8 mouse cellular contexts compared by ENCODE assay signal in genomic region chr2:84883530-84883929, GRCm38 (mm10). TPM values are rescaled to one million over a fixed set of nuclear protein-coding genes. Genes with fewer than 3 reads are reported as not detected.
A peak's percentile ranks its signal among the peaks of the same experiment; 100 is the strongest.
DNase-seq lines count a peak whose midpoint lies in the region; ATAC-seq and TF ChIP-seq lines count a peak whose summit lies in the region.

No protein-coding gene starts in this region.

- DNase-seq in left cerebral cortex, adult 2 months (ENCODE audit: extremely low spot score in 1 of 2, low spot score in 2 of 2), result no peak
- no peak for DNase-seq in left cerebral cortex, postnatal 4 days
- peak; percentile 51 for DNase-seq in forebrain, embryonic 11.5 days (ENCODE audit: low spot score)
- no peak for DNase-seq in hindbrain, embryonic 14.5 days (ENCODE audit: low spot score)
- no peak for DNase-seq in gastrocnemius, postnatal 14 days
- no peak for DNase-seq in adrenal gland, postnatal 36 days
- DNase-seq in layer of hippocampus, postnatal 25 days (ENCODE audit: extremely low spot score in 1 of 2, low spot score in 1 of 2), result no peak

- peak overlapping the region; percentile 15 for H3K4me2 ChIP-seq in forebrain, embryonic 11.5 days (ENCODE audit: low read depth, low read length, severe bottlenecking)
- H3K4me2 ChIP-seq in hindbrain, embryonic 14.5 days (replicated peaks), result peak overlapping the region; percentile 42
- peak overlapping the region; percentile 48 for H3K4me2 ChIP-seq in midbrain, embryonic 15.5 days

- H3K4me1 ChIP-seq in forebrain, embryonic 11.5 days (replicated peaks; ENCODE audit: control insufficient read depth, insufficient read depth, low read length), result peaks cover 13% of the 10 kb centered on the region; the same call in 1 of the 2 replicates
- peaks cover 11% of the 10 kb centered on the region for H3K4me1 ChIP-seq in hindbrain, embryonic 14.5 days (replicated peaks; ENCODE audit: control insufficient read depth, insufficient read depth, low read length)
- peaks cover 36% of the 10 kb centered on the region for H3K4me1 ChIP-seq in midbrain, embryonic 15.5 days

- peak overlapping the region; percentile 67; the same call in 1 of the 2 replicates for H3K27ac ChIP-seq in left cerebral cortex, adult 2 months
- no peak overlapping the region for H3K27ac ChIP-seq in forebrain, embryonic 11.5 days (ENCODE audit: low read depth, low read length)
- no peak overlapping the region for H3K27ac ChIP-seq in hindbrain, embryonic 14.5 days
- H3K27ac ChIP-seq in midbrain, embryonic 15.5 days, result no peak overlapping the region

- WGBS in forebrain, embryonic 11.5 days, result 2% methylated on average over 11 of the region's 11 CpGs
- 4% methylated on average over 10 of the region's 11 CpGs for WGBS in hindbrain, embryonic 14.5 days
- WGBS in midbrain, embryonic 15.5 days, result 3% methylated on average over 11 of the region's 11 CpGs

- H3K36me3 ChIP-seq in forebrain, embryonic 11.5 days (ENCODE audit: control insufficient read depth, insufficient read depth, low read length), result no peaks in the 10 kb centered on the region
- no peaks in the 10 kb centered on the region for H3K36me3 ChIP-seq in hindbrain, embryonic 14.5 days (replicated peaks; ENCODE audit: control insufficient read depth, insufficient read depth)
- no peaks in the 10 kb centered on the region for H3K36me3 ChIP-seq in midbrain, embryonic 15.5 days (replicated peaks)

- peaks cover 59% of the 10 kb centered on the region for H3K27me3 ChIP-seq in forebrain, embryonic 11.5 days (ENCODE audit: control insufficient read depth, insufficient read depth, low read length)
- H3K27me3 ChIP-seq in hindbrain, embryonic 14.5 days (ENCODE audit: control insufficient read depth, insufficient read depth, low read length), result peaks cover 76% of the 10 kb centered on the region
- H3K27me3 ChIP-seq in midbrain, embryonic 15.5 days (replicated peaks), result peaks cover 40% of the 10 kb centered on the region

- intact Hi-C loops in left cerebral cortex, adult 2 months (cut with DNase I), result loop anchor here (5.0 to 10.0 kb wide), 2 partner anchors 151 to 329 kb away; partner anchors contain the start of gene Ypel4
- intact Hi-C loops in left cerebral cortex, postnatal 4 days (cut with DNase I), result no loop called here
- intact Hi-C loops in gastrocnemius, postnatal 14 days (cut with DNase I; ENCODE audit: low total_unique reads), result no loop called here

- no peak for ATAC-seq in forebrain, embryonic 11.5 days (replicated peaks; ENCODE audit: low FRiP score)
- no peak for ATAC-seq in hindbrain, embryonic 14.5 days (ENCODE audit: low FRiP score)
- no peak for ATAC-seq in midbrain, embryonic 15.5 days (replicated peaks)

- H3K9me3 ChIP-seq in forebrain, embryonic 11.5 days (ENCODE audit: control insufficient read depth, low read length), result no peaks in the 10 kb centered on the region
- H3K9me3 ChIP-seq in hindbrain, embryonic 14.5 days (ENCODE audit: control insufficient read depth, low read length), result no peaks in the 10 kb centered on the region
- no peaks in the 10 kb centered on the region for H3K9me3 ChIP-seq in midbrain, embryonic 15.5 days

- H3K4me3 ChIP-seq in left cerebral cortex, adult 2 months, result peak overlapping the region; percentile 81
- no peak overlapping the region for H3K4me3 ChIP-seq in forebrain, embryonic 11.5 days (ENCODE audit: low read depth, low read length)
- 0 out of 2 replicates have a peak overlapping the region, but pooled peaks have one; percentile 9 for H3K4me3 ChIP-seq in hindbrain, embryonic 14.5 days (replicated peaks; ENCODE audit: low read length)
- H3K4me3 ChIP-seq in midbrain, embryonic 15.5 days, result peak overlapping the region; percentile 19

- no peak overlapping the region for H3K9ac ChIP-seq in forebrain, embryonic 11.5 days (ENCODE audit: low read length)
- H3K9ac ChIP-seq in hindbrain, embryonic 14.5 days, result no peak overlapping the region
- H3K9ac ChIP-seq in midbrain, embryonic 15.5 days, result peak overlapping the region; percentile 21

- no peak for TF ChIP-seq CTCF in left cerebral cortex, adult 2 months (IDR thresholded peaks at IDR 0.05)

RNA-seq across cellular contexts. Expression of gene Rtn4rl2, which starts 3.0 kb away (rescaled TPM):
- total RNA-seq in left cerebral cortex, adult 2 months (2021), result 100 to 1,000 TPM in 1 of 2 experiments, 10 to 100 TPM in 1; 99.5 to 113 TPM
- 10 to 100 TPM; 59.4 to 61.6 TPM for total RNA-seq in left cerebral cortex, postnatal 4 days (2021)
- polyA plus RNA-seq in forebrain, embryonic 11.5 days (2014; fragmentation: Nextera tagmentation; extraction: Ambion mirVana), result 5.2 and 6.5 TPM in 2 replicates
- polyA plus RNA-seq in hindbrain, embryonic 14.5 days (2014; fragmentation: Nextera tagmentation; extraction: Ambion mirVana), result 3.8 and 4.5 TPM in 2 replicates
- 4.9 and 6.0 TPM in 2 replicates for polyA plus RNA-seq in midbrain, embryonic 15.5 days (2015; fragmentation: Nextera tagmentation; extraction: Ambion mirVana)
- under 1 TPM; 0.55 to 0.64 TPM for total RNA-seq in gastrocnemius, postnatal 14 days (2021)
- total RNA-seq in adrenal gland, postnatal 36 days (2021), result 1 to 10 TPM in 1 of 2 experiments, under 1 TPM in 1; 0.79 to 2.4 TPM
- total RNA-seq in layer of hippocampus, postnatal 25 days (2021), result 10 to 100 TPM; 92.3 to 94.5 TPM

RNA-seq across cellular contexts. Expression of gene Slc43a1, which starts 44.9 kb away (rescaled TPM):
- total RNA-seq in left cerebral cortex, adult 2 months (2021), result under 1 TPM; 0.27 to 0.30 TPM
- 1 to 10 TPM in 1 of 2 experiments, under 1 TPM in 1; 0.46 to 1.3 TPM for total RNA-seq in left cerebral cortex, postnatal 4 days (2021)
- polyA plus RNA-seq in forebrain, embryonic 11.5 days (2014; fragmentation: Nextera tagmentation; extraction: Ambion mirVana), result 22.0 and 27.5 TPM in 2 replicates
- 1.5 and 1.6 TPM in 2 replicates for polyA plus RNA-seq in hindbrain, embryonic 14.5 days (2014; fragmentation: Nextera tagmentation; extraction: Ambion mirVana)
- polyA plus RNA-seq in midbrain, embryonic 15.5 days (2015; fragmentation: Nextera tagmentation; extraction: Ambion mirVana), result 1.2 and 1.9 TPM in 2 replicates
- total RNA-seq in gastrocnemius, postnatal 14 days (2021), result 10 to 100 TPM in 1 of 2 experiments, 1 to 10 TPM in 1; 6.2 to 16.1 TPM
- 1 to 10 TPM; 6.6 to 7.5 TPM for total RNA-seq in adrenal gland, postnatal 36 days (2021)
- under 1 TPM; 0.30 to 0.35 TPM for total RNA-seq in layer of hippocampus, postnatal 25 days (2021)

RNA-seq across cellular contexts. Expression of gene Slc43a3, which starts 52.8 kb away (rescaled TPM):
- total RNA-seq in left cerebral cortex, adult 2 months (2021), result under 1 TPM in 1 of 2 experiments, not detected in 1; 0.14 TPM
- 1 to 10 TPM; 3.4 to 5.6 TPM for total RNA-seq in left cerebral cortex, postnatal 4 days (2021)
- 18.0 and 18.2 TPM in 2 replicates for polyA plus RNA-seq in forebrain, embryonic 11.5 days (2014; fragmentation: Nextera tagmentation; extraction: Ambion mirVana)
- polyA plus RNA-seq in hindbrain, embryonic 14.5 days (2014; fragmentation: Nextera tagmentation; extraction: Ambion mirVana), result 4.8 and 4.9 TPM in 2 replicates
- polyA plus RNA-seq in midbrain, embryonic 15.5 days (2015; fragmentation: Nextera tagmentation; extraction: Ambion mirVana), result 3.8 and 5.6 TPM in 2 replicates
- 10 to 100 TPM; 22.4 to 43.2 TPM for total RNA-seq in gastrocnemius, postnatal 14 days (2021)
- total RNA-seq in adrenal gland, postnatal 36 days (2021), result 10 to 100 TPM; 52.8 to 88.3 TPM
- total RNA-seq in layer of hippocampus, postnatal 25 days (2021), result under 1 TPM; 0.82 to 0.98 TPM

RNA-seq across cellular contexts. Expression of gene Timm10, which starts 56.7 kb away (rescaled TPM):
- 10 to 100 TPM; 49.1 to 51.3 TPM for total RNA-seq in left cerebral cortex, adult 2 months (2021)
- 10 to 100 TPM; 55.5 to 60.4 TPM for total RNA-seq in left cerebral cortex, postnatal 4 days (2021)
- polyA plus RNA-seq in forebrain, embryonic 11.5 days (2014; fragmentation: Nextera tagmentation; extraction: Ambion mirVana), result 43.0 and 43.4 TPM in 2 replicates
- polyA plus RNA-seq in hindbrain, embryonic 14.5 days (2014; fragmentation: Nextera tagmentation; extraction: Ambion mirVana), result 75.8 and 83.3 TPM in 2 replicates
- 70.1 and 82.8 TPM in 2 replicates for polyA plus RNA-seq in midbrain, embryonic 15.5 days (2015; fragmentation: Nextera tagmentation; extraction: Ambion mirVana)
- total RNA-seq in gastrocnemius, postnatal 14 days (2021), result 10 to 100 TPM; 45.7 to 46.0 TPM
- total RNA-seq in adrenal gland, postnatal 36 days (2021), result 10 to 100 TPM; 46.2 to 51.4 TPM
- total RNA-seq in layer of hippocampus, postnatal 25 days (2021), result 10 to 100 TPM; 58.0 to 60.3 TPM

Comparison
In these comparisons a context has a peak if more than half of its experiments do, and no peak if none do; other contexts are left out.
1. RNA of gene Rtn4rl2, which starts 3.0 kb away (total RNA-seq): 99.5 to 113 TPM in left cerebral cortex, adult 2 months, 92.3 to 94.5 TPM in layer of hippocampus, postnatal 25 days and 59.4 to 61.6 TPM in left cerebral cortex, postnatal 4 days; 0.79 to 2.4 TPM in adrenal gland, postnatal 36 days and 0.55 to 0.64 TPM in gastrocnemius, postnatal 14 days; every median in the first group is over 10 times any median in the second.
2. Peak in every context shown above with its lines, with median percentiles within 50 percentile points of each other: H3K4me2 ChIP-seq.